Mouse (Mus musculus): Measurements from ENCODE around the gene Itgae.

DNA sequence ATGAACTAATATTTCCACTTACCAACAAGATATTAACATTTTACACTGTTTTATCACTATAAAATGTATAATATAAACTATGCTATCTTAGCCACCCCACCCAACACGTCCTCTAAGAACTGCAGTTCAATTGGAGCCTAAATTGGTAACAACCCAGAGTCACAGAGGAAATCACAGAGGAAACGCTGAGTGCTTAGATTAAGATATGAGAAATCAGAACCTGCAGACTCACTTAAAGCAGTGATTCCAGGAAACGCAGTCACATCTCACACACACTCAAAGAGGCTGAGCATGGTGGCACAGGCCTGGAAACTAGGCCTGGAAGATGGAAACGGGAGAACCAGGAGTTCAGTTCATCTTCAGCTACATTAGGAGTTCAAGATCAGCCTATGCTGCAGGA lies 10.9 kb downstream of the Itgae start:
- TF ChIP-seq EP300 (IDR thresholded peaks at IDR 0.05; ENCODE audit: insufficient read depth, low read depth, low read length) (no peak), CTCF (IDR thresholded peaks at IDR 0.05; ENCODE audit: low read depth, low read length) (no peak)

All from ES-Bruce4 (cell line).